Mouse (Mus musculus): ENCODE results near the gene Gm8011.
"Not testable (repeated sequence)": the region's sequence is repeated elsewhere in the genome, so short reads cannot be mapped to it uniquely, and the experiment has no call there.

The Gm8011 gene

DNA sequence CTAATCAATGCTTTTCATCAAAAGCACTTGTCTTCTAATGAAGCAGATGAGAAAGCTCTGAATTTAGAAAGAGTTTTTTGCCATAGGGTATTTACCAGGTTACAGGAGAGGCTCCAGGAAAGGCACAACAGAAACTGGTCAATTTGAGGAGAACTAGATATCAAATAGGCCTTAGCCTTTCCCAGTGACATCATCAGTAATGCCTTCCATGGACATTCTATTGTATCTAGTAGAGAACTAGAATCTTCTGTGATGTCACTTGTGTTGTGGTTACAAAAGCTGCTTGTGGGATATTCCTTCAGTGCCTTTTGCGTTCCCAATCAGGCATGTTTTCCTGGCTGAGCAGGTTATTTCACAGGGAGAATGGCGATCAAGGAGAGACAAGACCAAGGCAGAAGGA lies at the start of gene Gm8011:
Gm8011 (plus strand) TSS at position 301 of the 400 bp plus-strand sequence.
- in situ Hi-C loops (cut with MseI, MboI): not testable (repeated sequence)

DNA sequence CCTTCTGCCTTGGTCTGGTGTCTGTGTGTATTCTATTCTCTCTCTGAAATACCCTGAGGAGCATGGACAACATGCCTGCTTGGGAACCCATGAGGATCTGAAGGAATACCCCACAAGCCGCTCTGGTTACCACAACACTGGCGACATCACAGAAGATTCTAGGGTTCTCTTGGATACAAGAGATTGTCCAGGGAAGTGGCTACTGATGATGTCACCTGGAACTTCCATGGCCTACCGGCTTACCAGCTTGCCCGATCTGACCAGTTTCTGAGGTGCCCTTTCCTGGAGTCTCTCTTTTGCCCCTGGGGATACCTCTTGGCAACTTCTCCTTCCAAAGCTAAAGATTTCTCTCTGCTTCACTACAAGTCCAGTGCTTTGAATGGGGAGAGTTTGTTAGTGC lies 24.1 kb upstream of the Gm8011 start, which contains the start of gene Gm8005:
Gm8005 (minus strand) TSS at position 101 of the 400 bp plus-strand sequence.
- in situ Hi-C loops (cut with MseI, MboI): not testable (repeated sequence)

- in situ Hi-C loops (cut with MseI, MboI): not testable (repeated sequence)
Measured at GRCm38 (mm10) chr14:42502249-42502648, 38.6 kb downstream of the Gm8011 start, which contains the start of gene Gm8020. Gm8020 (minus strand) TSS chr14:42502349.
